Mouse (Mus musculus): Measurements from ENCODE around the gene Slc25a25.

Gene Slc25a25

DNA sequence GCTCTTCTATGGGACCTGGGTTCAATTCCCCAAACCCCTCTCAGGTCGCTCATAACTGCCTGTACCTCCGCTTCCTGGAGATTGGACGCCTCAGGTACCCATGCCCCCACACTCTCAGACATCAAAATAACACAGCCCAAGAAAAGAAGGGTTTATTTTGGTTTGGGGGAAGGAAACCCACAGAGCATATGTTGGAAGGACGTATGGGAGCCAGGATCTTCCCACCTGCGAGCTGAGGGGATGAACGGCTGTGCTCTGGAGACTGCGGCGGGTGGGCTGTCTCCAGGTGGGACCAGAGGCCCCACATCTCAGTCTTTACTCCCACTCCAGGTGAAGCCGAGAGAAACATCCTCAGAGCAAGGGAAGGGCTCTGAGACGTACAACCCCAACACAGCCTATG, 74.3 kb downstream of the Slc25a25 start:
- Histone ChIP-seq H3K36me3 (ENCODE audit: insufficient read depth, low read length) (peaks cover 67% of the 10 kb centered on the region), H3K27me3 (ENCODE audit: insufficient read depth, low read length) (peaks cover 27% of the 10 kb centered on the region), H3K4me3 (replicated peaks; ENCODE audit: low read length) (no peak overlapping the region), H3K9me3 (ENCODE audit: low read length) (no peaks in the 10 kb centered on the region), H3K4me1 (replicated peaks; ENCODE audit: low read depth, low read length) (peaks cover 34% of the 10 kb centered on the region)
- TF ChIP-seq NANOG (IDR thresholded peaks at IDR 0.05; ENCODE audit: borderline replicate concordance, low read length) (no peak), CTCF (conservative IDR thresholded peaks at IDR 0.05; ENCODE audit: low read length) (no peak), POU5F1 (IDR thresholded peaks at IDR 0.05; ENCODE audit: borderline replicate concordance, low read length) (no peak)

DNA sequence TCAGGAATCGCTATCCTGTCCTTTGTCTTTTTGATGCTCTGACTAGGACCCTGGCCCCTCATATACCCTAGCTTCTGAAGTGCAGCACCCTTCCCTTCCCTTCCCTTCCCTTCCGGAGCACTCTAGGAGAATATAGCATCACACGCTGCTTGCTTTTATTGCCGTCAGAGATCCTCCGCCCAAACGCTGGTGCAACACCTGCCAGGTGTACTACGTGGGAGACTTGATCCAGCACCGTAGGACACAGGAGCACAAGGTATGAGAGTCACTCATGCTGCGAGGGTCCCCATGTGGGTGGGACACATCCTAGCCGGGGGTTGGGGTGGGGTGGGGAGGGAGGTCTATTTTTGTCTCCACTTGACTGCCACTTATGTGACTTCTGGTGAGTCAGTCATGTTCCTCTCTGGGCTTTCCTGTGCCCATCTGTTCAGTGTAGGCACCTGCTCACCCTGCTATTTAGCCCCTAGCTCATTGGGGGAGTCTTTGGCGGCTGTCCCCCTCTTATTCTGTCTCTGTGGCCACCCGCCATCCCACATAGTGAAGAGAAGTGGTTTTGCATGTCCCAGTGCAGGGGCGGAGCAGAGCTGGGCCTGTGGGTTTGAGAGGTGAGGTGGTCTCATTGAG, 75.8 kb downstream of the Slc25a25 start:
- TF ChIP-seq POU5F1 (IDR thresholded peaks at IDR 0.05; ENCODE audit: borderline replicate concordance, low read length) (no peak), CTCF (conservative IDR thresholded peaks at IDR 0.05; ENCODE audit: low read length) (no peak), NANOG (IDR thresholded peaks at IDR 0.05; ENCODE audit: borderline replicate concordance, low read length) (no peak)
- peaks cover 26% of the 10 kb centered on the region for H3K4me1 ChIP-seq (replicated peaks; ENCODE audit: low read depth, low read length)

DNA sequence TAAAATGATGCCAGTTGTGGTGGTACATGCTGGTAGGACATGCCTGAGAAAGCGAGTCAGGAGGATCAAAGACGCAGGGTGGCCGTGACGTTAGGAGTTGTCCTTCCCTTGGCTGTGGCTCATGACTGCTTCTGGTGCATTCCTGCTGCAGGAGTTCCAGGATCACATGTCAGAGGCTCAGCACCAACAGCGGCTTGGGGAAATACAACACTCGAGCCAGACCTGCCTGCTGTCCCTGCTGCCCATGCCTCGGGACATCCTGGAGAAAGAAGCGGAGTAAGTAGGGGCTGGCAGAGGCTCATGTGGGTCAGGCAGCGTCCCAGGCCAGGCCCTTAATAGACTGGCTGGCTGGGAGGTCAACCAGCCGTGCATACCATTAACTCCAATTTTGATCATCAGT, 77.1 kb downstream of the Slc25a25 start:
- Histone ChIP-seq H3K27me3 (ENCODE audit: insufficient read depth, low read length) (peaks cover 2% of the 10 kb centered on the region), H3K9me3 (ENCODE audit: low read length) (no peaks in the 10 kb centered on the region), H3K4me3 (replicated peaks; ENCODE audit: low read length) (no peak overlapping the region), H3K4me1 (replicated peaks; ENCODE audit: low read depth, low read length) (peaks cover 26% of the 10 kb centered on the region), H3K36me3 (ENCODE audit: insufficient read depth, low read length) (peaks cover 80% of the 10 kb centered on the region)
- no peak for TF ChIP-seq CTCF (conservative IDR thresholded peaks at IDR 0.05; ENCODE audit: low read length)
- TF ChIP-seq POU5F1 (IDR thresholded peaks at IDR 0.05; ENCODE audit: borderline replicate concordance, low read length): no peak
- TF ChIP-seq NANOG (IDR thresholded peaks at IDR 0.05; ENCODE audit: borderline replicate concordance, low read length): no peak

More for the DNA sequence above, 75.8 kb downstream of the Slc25a25 start:
- Histone ChIP-seq H3K36me3 (ENCODE audit: insufficient read depth, low read length) (peaks cover 82% of the 10 kb centered on the region), H3K9me3 (ENCODE audit: low read length) (no peaks in the 10 kb centered on the region), H3K27me3 (ENCODE audit: insufficient read depth, low read length) (peaks cover 14% of the 10 kb centered on the region), H3K4me3 (replicated peaks; ENCODE audit: low read length) (no peak overlapping the region)

DNA sequence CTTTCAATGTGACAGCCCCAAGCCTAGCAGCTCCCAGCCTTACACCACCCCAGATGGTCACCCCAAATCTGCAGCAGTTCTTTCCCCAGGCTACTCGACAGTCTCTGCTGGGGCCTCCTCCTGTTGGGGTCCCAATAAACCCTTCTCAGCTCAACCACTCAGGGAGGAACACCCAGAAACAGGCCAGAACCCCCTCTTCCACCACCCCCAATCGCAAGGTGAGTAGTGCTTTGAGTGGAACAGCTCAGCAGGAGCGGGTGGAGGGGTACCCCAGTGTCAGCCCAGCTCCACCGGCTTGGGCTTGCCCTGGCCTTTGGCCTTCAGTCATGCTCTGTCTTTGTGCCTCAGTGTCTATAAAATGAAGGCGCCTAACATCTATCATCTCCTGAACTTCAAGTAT, 83.9 kb downstream of the Slc25a25 start:
- peaks cover 23% of the 10 kb centered on the region for H3K4me1 ChIP-seq (replicated peaks; ENCODE audit: low read depth, low read length)
- H3K4me3 ChIP-seq (replicated peaks; ENCODE audit: low read length): no peak overlapping the region
- no peak for TF ChIP-seq NANOG (IDR thresholded peaks at IDR 0.05; ENCODE audit: borderline replicate concordance, low read length)
- TF ChIP-seq CTCF (conservative IDR thresholded peaks at IDR 0.05; ENCODE audit: low read length): no peak
- TF ChIP-seq POU5F1 (IDR thresholded peaks at IDR 0.05; ENCODE audit: borderline replicate concordance, low read length): no peak
- peaks cover 30% of the 10 kb centered on the region for H3K36me3 ChIP-seq (ENCODE audit: insufficient read depth, low read length)
- H3K27me3 ChIP-seq (ENCODE audit: insufficient read depth, low read length): peaks cover 5% of the 10 kb centered on the region
- H3K9me3 ChIP-seq (ENCODE audit: low read length): no peaks in the 10 kb centered on the region

Data from E14TG2a.4 (cell line).